Mouse (Mus musculus) spleen, adult 2 months (tissue): ENCODE results near the gene Gm45713.

Source experiments
- CTCF ChIP-seq: fragments of 200-500 bp; IDR thresholded peaks from 2 replicates; pipeline ENCODE4 v1.5.1; 2011; ENCODE audit warnings: mild to moderate bottlenecking, inconsistent platforms; ENCODE audit not compliant: insufficient read depth, insufficient read length, insufficient replicate concordance; ENCODE audit errors: extremely low read depth
- POLR2A ChIP-seq: fragments of 200-500 bp; IDR thresholded peaks from 2 replicates; pipeline ENCODE4 v1.6.1; 2011; ENCODE audit warnings: low read depth, low read length, inconsistent platforms

GRCm38 (mm10) chr7:45174567-45175280 is 38.7 kb upstream of the Gm45713 start:
- TF ChIP-seq POLR2A = no peak
- TF ChIP-seq CTCF = no peak
